Mouse (Mus musculus) heart, adult 18-20 months (tissue): ENCODE measurements around the gene Ctdspl. TPM values are rescaled to one million over a fixed set of nuclear protein-coding genes. Genes with fewer than 3 reads are reported as not detected.

Source experiments
- DNase-seq, 2 experiments: peaks; one replicate each; pipeline ENCODE4 v3.0.0; 2021 to 2022; ENCODE audit warnings: mixed read lengths in 1 of 2
- total RNA-seq, 2 experiments: library from RNA; stranded (reverse); gene quantifications; 2 replicates each; pipeline ENCODE4 v1.2.3; 2021

Gene Ctdspl
- total RNA-seq, 2 experiments from 2014 or later, result 10.6 to 12.8 TPM

DNA sequence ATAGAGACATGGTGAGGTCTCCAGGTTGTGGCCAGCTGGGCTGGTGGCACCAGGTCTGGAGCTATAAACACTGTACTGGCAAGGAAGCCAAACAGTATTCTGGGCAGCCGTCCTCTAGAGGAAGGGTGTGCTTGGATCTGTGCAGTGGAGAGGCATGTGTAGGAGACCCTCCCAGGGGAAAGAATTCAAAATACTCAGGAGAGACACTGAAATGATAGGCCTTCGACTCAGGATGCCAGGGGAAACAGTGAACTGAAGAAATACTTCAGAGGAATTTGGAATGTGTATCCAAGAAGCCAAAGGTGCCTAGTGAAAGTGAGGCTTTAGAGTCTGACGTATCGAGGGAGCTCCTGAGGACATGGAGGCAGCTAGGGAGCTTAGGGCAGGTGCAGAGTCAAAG is 23.4 kb downstream of the Ctdspl start:
- no peak for DNase-seq

DNA sequence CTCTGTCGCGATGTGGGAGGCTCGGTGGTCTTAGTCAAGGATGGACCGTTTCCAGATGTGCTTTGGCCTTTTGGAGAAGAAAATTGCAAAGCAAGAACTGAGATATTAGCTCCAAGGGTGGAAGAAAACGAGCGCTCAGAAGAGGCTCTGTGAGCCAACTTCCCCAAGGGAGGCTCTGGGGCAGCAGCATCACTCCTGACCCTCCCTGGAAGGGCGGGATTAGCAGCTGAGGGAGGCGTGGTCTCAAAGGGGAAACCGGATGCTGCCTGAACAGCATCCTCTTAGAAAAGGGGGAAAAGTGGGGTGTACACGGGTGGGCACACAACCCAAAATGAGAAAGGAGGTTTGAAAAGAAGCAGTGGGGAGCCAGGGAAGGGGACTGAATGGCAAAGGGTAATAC is 23.8 kb downstream of the Ctdspl start:
- DNase-seq, result no peak

DNA sequence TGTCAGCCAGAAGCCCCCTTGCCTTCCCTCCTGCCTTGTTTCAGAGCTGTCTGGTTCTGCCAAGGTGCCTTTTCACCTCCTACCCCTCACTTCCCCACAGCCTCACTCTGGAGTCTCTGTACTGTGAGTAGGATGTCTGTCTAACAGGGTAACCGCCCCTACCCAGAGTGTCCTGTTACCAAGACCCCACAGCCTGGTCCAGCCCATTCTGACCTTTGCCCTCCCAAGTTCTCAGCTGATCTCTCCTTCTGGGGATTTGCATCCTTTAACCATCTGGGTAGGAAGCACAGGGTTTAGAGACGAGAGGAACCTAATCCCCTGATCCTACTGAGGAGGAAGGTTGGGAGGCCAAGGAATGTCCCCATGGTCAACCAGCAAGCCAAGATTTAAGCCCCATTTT is 24.5 kb downstream of the Ctdspl start:
- DNase-seq, result no peak

DNA sequence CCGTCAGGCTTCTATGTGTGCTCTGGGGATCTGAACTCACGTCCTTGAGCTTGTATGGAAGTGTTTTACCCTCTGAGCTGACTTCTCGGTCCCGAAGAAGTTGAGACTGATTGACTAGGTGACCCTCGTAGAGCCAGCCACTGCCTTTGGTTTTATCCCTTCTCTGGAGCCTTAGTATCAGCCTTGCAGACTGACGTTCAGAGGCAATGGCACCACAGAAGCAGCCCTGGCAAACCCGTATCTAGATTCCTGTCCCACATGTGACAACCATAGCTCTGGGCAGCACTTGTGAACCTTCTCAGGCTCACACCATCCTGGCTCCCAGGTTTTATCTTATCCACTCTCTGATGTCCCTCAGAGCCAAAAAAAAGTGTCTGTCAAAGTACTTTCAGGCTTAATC is 25.1 kb downstream of the Ctdspl start:
- DNase-seq, result no peak

DNA sequence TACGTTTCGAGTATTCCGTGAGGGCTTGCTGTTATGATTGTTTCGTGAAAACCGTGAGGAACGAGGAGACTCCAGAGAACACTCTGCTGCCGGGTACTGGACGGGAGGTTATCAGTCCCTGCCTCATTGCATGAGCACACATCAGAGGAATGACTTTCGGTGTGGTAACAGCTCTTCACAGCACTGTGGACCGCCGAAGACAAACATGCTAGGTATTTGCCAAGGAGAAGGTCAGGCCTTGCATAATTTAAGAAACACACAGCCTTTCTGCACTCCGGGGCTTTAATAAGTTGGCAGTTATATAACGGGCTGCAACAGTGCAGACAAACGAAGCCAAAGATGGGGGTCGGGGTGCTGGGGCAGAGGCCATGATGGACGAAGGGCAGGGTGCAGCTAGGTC is 25.9 kb downstream of the Ctdspl start:
- peak in 1 of 2 experiments; percentile 72 for DNase-seq

DNA sequence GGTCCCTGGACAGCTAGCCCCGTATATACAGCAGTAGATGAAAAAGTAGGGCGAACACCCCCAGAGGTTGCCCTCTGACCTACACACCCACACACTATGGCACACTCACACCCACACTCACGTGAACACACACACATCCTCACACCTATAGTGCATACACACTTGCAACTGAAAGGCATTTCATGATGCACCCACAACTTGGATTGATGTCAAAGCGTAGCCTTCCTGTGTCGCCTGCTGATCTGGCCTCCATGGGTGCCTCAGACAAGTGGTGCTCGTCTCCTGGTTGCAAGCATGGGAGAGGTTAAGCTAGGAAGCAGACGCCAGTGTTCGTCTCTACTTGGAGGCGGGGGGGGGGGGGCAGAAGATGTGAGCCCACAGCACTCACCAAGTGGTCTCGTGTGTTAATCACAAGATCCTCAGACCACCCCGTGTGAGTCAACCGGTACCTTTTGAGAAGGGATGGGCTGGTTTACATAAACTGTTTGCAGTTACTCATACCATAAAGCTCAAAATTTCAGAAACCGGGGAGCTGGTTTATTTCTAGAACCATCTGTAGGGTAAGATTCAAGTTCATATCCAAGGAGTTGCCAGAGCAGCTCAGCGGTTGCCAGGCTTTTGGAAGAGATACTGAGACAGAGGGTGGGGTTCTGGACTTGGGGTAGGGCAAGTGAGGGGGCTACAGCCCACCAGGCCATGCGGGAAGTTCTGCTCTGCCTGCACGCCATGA is 27.4 kb downstream of the Ctdspl start:
- DNase-seq, result no peak

DNA sequence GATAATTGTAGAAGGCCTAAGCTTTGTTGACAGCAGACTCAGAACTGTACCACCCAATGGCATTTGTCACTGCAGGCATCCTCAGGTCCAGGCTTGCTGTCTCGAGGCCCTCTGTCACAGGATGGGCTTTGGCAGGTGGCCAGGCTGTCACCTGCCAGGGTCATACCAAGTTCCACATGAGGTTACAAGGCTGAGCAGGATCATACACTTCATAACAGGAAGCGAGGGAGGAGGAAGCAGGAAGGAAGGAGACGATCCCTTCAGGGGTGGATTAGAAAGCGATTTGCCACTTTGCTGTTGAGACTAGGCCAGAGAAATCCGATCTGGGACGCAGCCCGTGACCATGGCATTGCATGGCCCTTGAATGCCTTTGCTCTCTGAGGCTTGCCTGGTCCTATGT is 32.5 kb downstream of the Ctdspl start:
- no peak for DNase-seq

DNA sequence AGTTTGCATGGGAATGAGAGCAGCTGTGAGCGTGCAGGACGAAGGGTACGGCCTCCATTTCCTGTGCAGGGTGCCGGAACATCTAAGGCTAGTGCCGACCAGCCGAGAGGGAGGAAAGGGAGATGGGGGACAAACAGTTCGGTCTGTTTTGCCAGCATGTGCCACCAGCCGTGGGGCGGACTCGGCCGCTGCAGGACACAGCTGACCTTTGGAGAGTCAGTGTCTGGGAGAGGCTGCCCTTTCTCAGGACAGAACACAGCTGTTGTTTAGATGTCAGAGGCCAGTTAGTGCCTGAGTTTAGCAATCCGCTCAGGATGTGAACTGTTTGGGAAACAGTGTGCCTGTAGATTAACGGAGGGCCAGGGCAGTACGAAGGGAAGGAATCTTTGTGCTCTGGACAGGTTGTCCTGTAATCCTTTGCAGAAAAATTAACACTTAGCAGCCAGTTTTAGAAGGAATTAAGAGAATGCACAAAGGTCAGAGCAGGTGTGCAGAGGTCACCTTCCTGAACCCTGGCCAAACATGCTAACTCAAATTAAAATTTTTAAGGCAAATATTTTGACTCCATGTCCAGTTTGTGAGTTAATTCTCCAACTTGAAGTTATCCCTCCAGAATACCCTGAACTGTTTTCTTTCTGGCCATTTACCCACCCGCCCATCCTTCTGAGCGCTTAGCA is 34.3 kb downstream of the Ctdspl start:
- DNase-seq, result peak; percentile 76 to 83

DNA sequence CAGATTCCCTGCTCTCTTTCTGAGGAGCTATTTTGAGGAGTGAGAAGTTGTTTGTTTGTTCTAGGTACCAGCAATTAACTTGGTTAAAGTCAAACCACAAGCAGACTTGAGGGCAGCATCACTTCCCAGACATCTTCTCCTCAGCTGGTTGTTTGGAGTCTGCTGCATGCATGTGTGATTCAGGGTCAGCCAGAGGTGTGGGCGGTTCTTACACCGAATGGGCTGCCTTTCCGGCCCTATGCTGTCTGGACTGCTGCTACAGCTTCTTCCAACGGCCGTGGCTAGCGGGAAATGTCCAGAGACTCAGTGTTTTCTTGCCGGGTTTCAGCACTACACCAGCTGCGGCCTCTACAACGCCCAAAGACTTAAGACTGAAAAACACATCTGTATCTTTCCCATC is 36.9 kb downstream of the Ctdspl start:
- DNase-seq, result no peak

DNA sequence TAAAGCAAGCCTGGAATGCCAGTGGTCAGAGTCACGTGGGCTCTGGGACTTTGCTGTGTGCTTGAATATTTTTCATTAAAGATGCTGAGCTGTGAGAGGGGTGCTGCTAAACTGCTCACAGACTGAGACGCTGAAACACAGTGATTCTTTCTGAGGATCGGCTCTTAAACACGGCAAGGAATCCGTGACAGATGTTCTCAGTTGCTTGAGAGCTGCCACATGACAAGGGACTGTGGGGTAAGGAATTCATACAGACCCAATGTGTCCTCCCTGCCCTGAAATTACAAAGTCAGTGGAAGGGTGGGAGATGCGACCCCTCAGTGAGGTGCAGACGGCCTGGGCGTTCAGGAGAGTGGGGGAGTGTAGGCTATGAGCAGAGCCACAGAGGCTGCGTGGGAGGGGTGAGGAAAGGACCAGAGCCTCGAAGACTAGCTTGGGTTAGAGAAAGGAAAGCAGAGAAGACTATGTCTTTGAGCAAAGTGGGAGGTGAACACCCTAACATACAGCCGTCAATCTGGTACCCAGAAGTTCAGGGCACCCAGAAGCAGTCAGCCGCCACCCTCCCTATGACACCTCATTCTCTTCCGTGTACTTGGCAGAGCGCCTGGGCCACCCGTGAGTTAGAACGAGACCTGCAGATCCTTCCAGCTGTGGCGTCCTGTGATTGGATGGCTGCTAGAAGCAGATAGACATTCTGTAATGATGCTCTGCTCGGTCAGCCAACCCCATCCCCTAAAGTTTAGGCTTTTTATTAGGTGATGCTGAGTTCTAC is 38.2 kb downstream of the Ctdspl start:
- no peak for DNase-seq

DNA sequence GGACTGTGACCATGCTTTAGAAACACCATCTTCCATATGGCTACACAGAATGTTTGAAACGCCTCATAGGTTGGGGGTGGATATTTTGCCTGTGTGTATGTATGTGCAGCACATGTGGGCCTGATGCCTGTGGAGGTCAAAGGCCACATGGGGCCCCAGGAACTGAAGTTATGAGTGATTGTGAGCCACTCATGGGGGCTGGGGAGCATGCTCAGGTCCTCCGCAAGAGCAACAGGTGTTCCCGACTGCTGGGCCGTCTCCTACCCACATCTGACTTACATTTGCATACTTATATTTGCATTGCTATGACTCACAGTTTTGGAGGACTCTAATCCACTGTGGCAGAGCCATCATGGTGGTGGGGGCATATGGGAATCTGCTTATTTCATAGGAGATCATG is 43.6 kb downstream of the Ctdspl start:
- no peak for DNase-seq

DNA sequence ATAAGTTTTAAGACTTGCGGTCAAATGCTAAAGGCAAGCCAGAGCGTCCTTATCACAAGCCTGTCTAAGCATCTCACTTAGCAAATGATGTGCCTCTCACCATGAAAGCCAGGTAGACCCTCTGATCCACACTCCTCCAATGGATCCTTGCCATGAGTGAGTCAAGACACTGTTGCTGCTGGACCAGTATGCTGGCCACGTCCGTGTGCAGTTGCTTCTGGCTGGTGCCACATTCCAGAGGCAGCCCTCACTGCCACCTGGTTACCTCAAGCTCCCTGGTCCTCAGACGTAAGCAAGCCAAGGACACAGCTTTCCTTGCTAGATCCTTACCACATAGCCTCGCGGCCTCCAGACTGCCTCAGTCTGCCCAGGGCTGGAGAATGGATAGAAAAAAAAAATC is 46.8 kb downstream of the Ctdspl start:
- DNase-seq, result no peak

DNA sequence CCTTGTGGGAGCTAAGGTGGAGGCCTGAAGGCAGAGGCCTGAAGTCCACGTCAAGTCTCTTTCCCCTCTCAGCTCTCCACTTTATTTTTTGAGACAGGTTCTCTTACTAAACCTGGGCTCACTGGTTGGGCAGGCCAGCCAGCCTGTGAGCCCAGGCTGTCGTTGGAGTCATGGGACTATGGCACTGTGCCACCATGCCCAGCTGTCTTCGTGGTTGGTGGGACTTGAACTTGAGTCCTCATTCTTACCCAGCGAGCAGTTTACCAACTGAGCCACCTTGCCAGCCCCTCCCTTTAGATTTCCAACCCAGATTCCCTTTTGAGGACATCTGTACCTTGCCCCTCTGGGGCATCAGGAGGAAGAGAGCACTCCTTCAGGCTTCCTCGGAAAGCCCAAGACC is 47.3 kb downstream of the Ctdspl start:
- no peak for DNase-seq

DNA sequence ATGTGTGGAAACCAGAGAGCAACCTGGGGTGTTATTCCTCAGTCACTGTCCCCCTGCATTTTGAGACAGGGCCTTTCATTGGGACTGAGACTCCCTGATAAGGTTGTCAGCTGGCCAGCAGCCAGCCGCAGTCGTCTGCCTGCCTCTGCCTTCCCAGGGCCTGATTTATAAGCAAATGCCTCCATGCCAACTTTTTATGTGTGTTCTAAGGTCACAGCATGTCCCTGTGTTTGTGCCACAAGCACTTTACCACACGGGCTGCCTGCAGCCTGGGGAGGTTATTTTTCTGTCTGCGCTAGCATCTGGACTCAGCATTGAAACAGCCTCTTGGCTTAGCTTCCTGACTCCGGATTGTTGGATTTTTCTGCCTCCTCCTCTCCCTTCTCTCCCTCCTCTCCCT is 47.9 kb downstream of the Ctdspl start:
- peak; percentile 58 to 69 for DNase-seq

DNA sequence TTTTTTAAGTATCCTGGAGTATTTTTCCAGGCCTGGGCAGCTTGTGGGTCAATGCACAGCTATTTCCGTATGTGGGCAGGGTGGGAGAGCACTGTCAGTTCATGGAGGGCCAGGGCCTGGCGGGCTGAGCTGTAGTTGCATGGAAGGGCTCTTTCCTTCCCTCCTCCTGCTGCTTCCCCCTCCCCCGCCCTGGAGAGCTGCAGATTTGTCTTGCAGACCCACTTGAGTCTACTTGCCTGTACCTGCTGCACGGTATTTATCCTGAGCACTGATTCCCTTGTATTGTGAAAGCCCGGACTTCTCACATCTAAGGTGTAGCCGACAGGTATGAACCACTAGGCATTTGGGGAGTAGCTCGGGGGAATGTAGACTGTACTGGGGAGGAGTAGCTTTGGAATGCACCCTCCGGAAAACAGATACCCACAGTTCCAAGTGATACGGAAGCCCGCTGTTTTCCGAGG is 49.0 kb downstream of the Ctdspl start:
- DNase-seq, result no peak

DNA sequence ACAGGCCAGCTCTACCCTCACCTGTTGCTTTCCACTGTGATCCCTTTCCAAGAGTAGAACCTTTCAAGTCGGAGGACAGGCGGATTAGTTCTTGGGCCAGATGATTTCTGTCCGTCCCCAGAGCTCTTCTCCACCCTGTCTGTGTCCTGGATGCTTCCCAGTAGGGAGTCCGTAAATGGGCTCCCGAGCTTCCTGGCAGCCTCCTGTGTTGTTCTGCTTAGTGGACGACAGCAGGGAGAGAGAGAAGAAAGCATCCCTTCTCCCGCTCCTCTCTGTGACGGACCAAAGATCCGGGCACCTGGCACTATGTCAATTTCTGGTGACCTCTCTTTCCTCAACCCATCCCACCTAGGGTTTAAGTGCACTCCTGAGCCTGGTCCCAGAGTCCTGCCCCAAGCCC is 49.5 kb downstream of the Ctdspl start:
- peak in 1 of 2 experiments; percentile 66 for DNase-seq

DNA sequence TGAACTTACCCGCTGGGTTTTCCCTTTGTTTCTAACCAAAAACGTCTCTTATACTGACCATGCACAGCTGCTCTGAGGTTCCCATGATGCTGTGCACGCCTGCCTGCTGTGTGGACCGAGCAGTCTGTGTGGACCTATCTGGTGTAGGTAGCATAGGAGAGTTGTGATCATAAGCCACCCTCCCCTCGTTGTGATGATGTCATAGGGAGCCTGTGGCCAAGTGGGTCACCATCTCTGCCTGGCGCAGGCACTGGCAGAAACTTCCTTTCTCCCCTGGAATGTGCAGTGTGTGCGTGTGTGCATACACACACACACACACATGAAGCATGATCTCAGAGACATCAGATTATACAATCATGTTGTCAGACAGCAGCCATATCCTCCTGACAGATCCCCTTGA is 50.3 kb downstream of the Ctdspl start:
- DNase-seq, result no peak

DNA sequence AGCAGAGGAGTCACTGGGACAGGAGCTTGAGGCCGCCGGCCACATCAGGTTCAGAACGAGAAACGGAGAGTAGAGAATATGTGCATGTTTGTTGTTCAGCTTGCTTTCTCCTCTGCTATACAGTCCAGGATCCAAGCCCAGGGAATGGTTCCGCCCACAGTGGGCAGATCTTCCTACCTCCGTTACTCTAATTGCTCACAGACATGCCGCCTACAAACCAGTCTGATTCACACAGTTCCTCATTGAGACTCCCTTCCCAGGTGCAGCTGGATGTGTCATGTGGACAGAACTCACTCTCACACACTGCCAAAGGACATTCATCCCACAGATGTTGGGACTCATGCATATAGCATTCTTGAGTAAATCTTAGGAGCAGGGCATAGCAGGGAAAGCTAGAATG is 51.2 kb downstream of the Ctdspl start:
- DNase-seq, result no peak

DNA sequence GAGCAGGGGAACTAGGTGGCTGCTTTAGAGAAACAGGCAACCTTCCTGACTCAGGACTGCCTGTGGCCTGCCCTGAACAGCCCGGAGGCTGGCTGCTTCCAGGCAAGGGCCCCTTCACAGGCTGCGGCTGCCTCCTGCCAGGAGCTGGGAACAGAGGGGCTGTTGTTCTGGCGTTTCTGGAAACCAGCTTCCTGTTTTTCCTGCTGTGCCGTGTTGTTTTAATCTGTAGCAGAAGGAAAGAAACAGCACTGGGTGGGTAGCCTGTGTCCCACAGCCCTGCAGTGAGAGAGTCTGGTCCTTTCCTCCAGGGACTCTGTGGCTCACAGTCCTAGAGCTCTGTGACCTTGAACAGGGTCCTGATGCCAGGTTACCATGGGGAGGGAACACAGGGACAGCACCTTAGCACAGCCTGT is 54.2 kb downstream of the Ctdspl start:
- DNase-seq, result peak in 1 of 2 experiments; percentile 78

DNA sequence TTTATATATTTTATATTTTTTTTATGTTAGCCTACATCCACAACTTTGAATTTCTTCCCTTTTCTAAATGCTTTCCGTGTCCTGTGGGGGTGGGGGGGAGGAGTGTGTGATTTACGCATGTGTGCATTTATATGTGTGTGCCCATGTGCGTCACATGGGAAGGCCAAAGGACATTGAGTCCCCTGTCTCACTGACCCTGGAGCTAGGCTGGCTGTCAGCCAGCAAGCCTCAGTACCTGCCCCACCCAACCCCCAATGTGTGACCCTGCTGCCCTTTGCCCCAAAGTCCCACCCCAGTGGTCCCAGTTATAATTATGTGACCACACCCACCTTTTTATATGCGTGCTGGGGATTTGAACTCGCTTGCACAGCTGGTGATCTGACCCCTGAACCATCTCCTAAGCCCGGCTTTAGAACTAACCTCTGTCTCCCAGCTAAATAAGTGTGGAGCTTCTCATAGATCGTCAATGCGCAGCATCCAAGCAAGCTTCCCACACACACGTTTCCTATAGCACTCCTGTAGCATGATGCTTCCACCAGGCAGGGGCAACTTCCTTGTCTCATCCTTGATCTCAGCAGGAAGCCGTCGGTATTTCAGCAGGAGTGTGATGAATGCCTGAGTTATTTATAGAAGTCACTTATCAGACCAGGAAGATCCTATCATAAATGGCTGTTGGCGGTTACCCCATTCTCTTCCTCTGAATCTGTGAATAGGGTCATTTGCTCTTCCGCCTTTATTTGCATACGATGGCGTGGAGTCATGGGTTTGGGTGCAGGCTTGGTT is 58.6 kb downstream of the Ctdspl start:
- peak in 1 of 2 experiments; percentile 43 for DNase-seq

DNA sequence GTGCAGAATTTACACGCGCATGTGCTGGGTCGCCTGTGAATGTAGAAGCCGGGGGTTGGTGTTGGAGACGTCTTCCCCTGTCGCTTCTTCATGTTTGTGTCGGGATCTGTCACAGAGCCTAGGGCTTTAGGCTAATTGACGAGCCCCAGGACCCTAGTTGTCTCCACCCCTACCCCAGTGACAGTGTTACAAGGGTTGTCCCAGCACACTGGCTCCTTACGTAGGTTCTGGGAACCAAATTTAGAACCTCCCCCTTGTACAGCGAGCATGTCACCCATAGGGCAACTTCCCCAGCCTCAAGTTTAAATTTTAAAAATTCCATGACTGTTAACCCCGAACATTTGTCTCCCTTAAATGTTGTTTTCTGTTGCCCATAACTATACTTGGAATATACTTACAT is 60.0 kb downstream of the Ctdspl start:
- no peak for DNase-seq
